Mouse (Mus musculus) layer of hippocampus, adult 8-10 months (tissue): ENCODE data around the gene Arl6ip4. TPM values are rescaled to one million over a fixed set of nuclear protein-coding genes. Genes with fewer than 3 reads are reported as not detected.

ENCODE experiments used
- DNase-seq, 2 experiments: peaks; one replicate each; pipeline ENCODE4 v3.0.0; 2022; ENCODE audit warnings: low spot score in 2 of 2
- total RNA-seq, 4 experiments: library from RNA; stranded (reverse); gene quantifications; 2 replicates each; pipeline ENCODE4 v1.2.4; 2022

The Arl6ip4 gene
- total RNA-seq: 10 to 100 TPM; 46.3 to 64.6 (median 50.4) TPM

- DNase-seq: peak in 1 of 2 experiments; percentile 77
These were observed at the start of gene Arl6ip4 for GRCm38 (mm10) chr5:124115990-124116845. Gene Arl6ip4, plus strand, starts transcription at chr5:124116089.

- no peak for DNase-seq
These were observed 46.2 kb upstream of the Arl6ip4 start for GRCm38 (mm10) chr5:124069657-124070056.

- no peak for DNase-seq
These were observed 42.2 kb upstream of the Arl6ip4 start for GRCm38 (mm10) chr5:124073682-124074081.

GRCm38 (mm10) chr5:124074845-124075307 is 41.0 kb upstream of the Arl6ip4 start:
- no peak for DNase-seq

- DNase-seq: no peak
These were observed 40.2 kb upstream of the Arl6ip4 start for GRCm38 (mm10) chr5:124075716-124076115.

GRCm38 (mm10) chr5:124076559-124076958 is 39.3 kb upstream of the Arl6ip4 start:
- DNase-seq: no peak

GRCm38 (mm10) chr5:124077241-124077640 is 38.6 kb upstream of the Arl6ip4 start:
- no peak for DNase-seq

- no peak for DNase-seq
These were observed 37.9 kb upstream of the Arl6ip4 start for GRCm38 (mm10) chr5:124077856-124078460.

- DNase-seq: peak; percentile 81 to 85
These were observed 37.0 kb upstream of the Arl6ip4 start for GRCm38 (mm10) chr5:124078794-124079416.

- no peak for DNase-seq
These were observed 36.0 kb upstream of the Arl6ip4 start for GRCm38 (mm10) chr5:124079880-124080279.

- no peak for DNase-seq
These were observed 33.4 kb upstream of the Arl6ip4 start for GRCm38 (mm10) chr5:124082447-124082846.

- no peak for DNase-seq
These were observed 32.8 kb upstream of the Arl6ip4 start for GRCm38 (mm10) chr5:124082941-124083688.

GRCm38 (mm10) chr5:124083850-124084587 is 31.9 kb upstream of the Arl6ip4 start:
- DNase-seq: no peak

GRCm38 (mm10) chr5:124084588-124085173 is 31.2 kb upstream of the Arl6ip4 start:
- DNase-seq: peak; percentile 70 to 86

GRCm38 (mm10) chr5:124085513-124085912 is 30.4 kb upstream of the Arl6ip4 start:
- DNase-seq: no peak

- no peak for DNase-seq
These were observed 29.0 kb upstream of the Arl6ip4 start for GRCm38 (mm10) chr5:124086876-124087275.

GRCm38 (mm10) chr5:124089868-124090267 is 26.0 kb upstream of the Arl6ip4 start:
- DNase-seq: no peak

GRCm38 (mm10) chr5:124091951-124092406 is 23.9 kb upstream of the Arl6ip4 start:
- no peak for DNase-seq

GRCm38 (mm10) chr5:124093120-124093794 is 22.6 kb upstream of the Arl6ip4 start:
- peak in 1 of 2 experiments; percentile 76 for DNase-seq
